Mouse (Mus musculus): ENCODE data around the gene Lrrc32.
A peak's percentile ranks its signal among the peaks of the same experiment; 100 is the strongest.

Lrrc32 gene

GRCm38 (mm10) chr7:98523070-98523812, 34.2 kb downstream of the Lrrc32 start:
- DNase-seq, result no peak

GRCm38 (mm10) chr7:98523813-98524361, 34.8 kb downstream of the Lrrc32 start:
- DNase-seq, result peak; percentile 22

- DNase-seq, result no peak
These were observed 35.3 kb downstream of the Lrrc32 start for GRCm38 (mm10) chr7:98524401-98524800.

GRCm38 (mm10) chr7:98524869-98525699, 36.0 kb downstream of the Lrrc32 start:
- DNase-seq, result no peak

- DNase-seq, result no peak
These were observed 38.0 kb downstream of the Lrrc32 start for GRCm38 (mm10) chr7:98527085-98527484.

GRCm38 (mm10) chr7:98531612-98532011, 42.5 kb downstream of the Lrrc32 start:
- no peak for DNase-seq

- no peak for DNase-seq
These were observed 43.9 kb downstream of the Lrrc32 start for GRCm38 (mm10) chr7:98532981-98533380.

- DNase-seq, result no peak
These were observed 45.4 kb downstream of the Lrrc32 start for GRCm38 (mm10) chr7:98534432-98534855.

GRCm38 (mm10) chr7:98535191-98535590, 46.1 kb downstream of the Lrrc32 start:
- DNase-seq, result no peak

- no peak for DNase-seq
These were observed 46.8 kb downstream of the Lrrc32 start for GRCm38 (mm10) chr7:98535882-98536281.

GRCm38 (mm10) chr7:98537210-98537966, 48.3 kb downstream of the Lrrc32 start:
- no peak for DNase-seq

GRCm38 (mm10) chr7:98537967-98538573, 49.0 kb downstream of the Lrrc32 start:
- DNase-seq, result no peak

- no peak for DNase-seq
These were observed 51.8 kb downstream of the Lrrc32 start for GRCm38 (mm10) chr7:98540879-98541278.

GRCm38 (mm10) chr7:98541564-98541963, 52.5 kb downstream of the Lrrc32 start:
- no peak for DNase-seq

- DNase-seq, result no peak
These were observed 53.2 kb downstream of the Lrrc32 start for GRCm38 (mm10) chr7:98542267-98542666.

GRCm38 (mm10) chr7:98542731-98543142, 53.7 kb downstream of the Lrrc32 start:
- DNase-seq, result no peak

- DNase-seq, result no peak
These were observed 54.8 kb downstream of the Lrrc32 start for GRCm38 (mm10) chr7:98543853-98544370.

GRCm38 (mm10) chr7:98544556-98544955, 55.5 kb downstream of the Lrrc32 start:
- no peak for DNase-seq

- DNase-seq, result no peak
These were observed 59.8 kb downstream of the Lrrc32 start for GRCm38 (mm10) chr7:98548839-98549238.

GRCm38 (mm10) chr7:98550596-98550995, 61.5 kb downstream of the Lrrc32 start:
- no peak for DNase-seq

- no peak for DNase-seq
These were observed 62.0 kb downstream of the Lrrc32 start for GRCm38 (mm10) chr7:98551041-98551440.

All from cerebellum, adult 9-10 months (tissue).